Mouse (Mus musculus) left cerebral cortex, adult 18-20 months (tissue): ENCODE results near the gene Itgb6. TPM values are rescaled to one million over a fixed set of nuclear protein-coding genes. Genes with fewer than 3 reads are reported as not detected.

Experiments
- DNase-seq, 2 experiments: peaks; one replicate each; pipeline ENCODE4 v3.0.0; 2021 to 2022; ENCODE audit warnings: low spot score in 2 of 2, mixed read lengths in 1 of 2
- total RNA-seq, 2 experiments: library from RNA; stranded (reverse); gene quantifications; 2 replicates each; pipeline ENCODE4 v1.2.3; 2021

Itgb6 gene
- total RNA-seq, 2 experiments from 2014 or later, result not detected

GRCm38 (mm10) chr2:60682554-60682953 lies 39.9 kb downstream of the Itgb6 start:
- DNase-seq, result no peak

GRCm38 (mm10) chr2:60674413-60674812 lies 48.0 kb downstream of the Itgb6 start:
- no peak for DNase-seq

- no peak for DNase-seq
Measured at GRCm38 (mm10) chr2:60672973-60673954, 49.2 kb downstream of the Itgb6 start.

DNA sequence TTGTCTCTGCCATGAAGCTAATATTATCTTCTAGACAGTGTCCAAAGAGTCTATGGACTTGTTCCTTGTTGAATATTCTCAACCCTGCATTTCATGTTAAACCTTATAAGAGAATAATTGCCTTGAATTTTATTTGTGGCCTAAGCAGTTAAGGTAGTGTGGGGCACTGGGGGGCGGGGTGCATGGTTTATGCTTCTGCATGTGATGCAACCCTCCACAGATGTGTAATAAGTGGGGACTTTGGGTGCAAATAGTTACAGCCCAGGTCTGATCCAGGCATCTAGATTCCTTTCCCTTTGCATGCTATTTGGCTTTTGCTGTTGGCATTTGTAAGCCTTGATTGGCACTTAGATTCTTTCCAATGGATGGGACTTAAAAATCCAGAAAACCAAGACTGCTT lies 51.2 kb downstream of the Itgb6 start:
- DNase-seq, result no peak

DNA sequence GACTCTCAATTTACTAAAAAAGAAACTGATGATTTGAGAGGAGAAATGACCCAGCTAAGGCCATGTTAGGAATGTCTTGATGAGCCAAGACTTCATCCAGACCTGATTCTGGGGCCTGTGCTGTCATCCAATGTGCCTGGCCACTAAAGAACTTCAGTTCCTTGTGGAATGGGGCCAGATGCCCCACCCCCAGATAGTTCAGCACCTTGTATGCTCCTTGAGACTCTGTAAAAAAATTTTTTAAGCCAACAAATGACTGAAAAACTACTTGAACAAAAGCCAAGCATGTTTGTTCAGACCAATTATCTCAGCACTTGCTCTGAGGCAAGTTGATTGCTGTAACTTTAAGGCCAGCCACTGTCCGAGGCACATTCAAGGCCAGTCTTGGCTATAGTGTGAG lies 59.4 kb downstream of the Itgb6 start:
- DNase-seq, result no peak

DNA sequence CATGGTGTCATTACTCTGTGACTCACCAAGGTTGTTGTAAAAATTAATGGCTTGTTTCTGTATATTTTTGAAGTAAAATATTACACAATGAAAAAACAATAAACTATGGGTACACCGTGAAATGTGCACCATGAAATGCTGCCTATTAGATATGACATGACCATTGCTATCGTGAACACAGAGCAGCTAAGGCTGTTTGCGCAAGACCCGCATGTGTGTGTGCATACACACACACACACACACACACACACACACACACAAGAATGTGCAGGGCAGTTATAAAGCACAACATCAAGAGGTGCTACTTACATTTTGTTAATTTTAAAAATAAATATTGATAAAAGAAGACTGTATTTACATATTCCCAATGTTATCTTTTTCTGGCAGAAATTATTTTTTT lies 62.5 kb downstream of the Itgb6 start:
- no peak for DNase-seq

DNA sequence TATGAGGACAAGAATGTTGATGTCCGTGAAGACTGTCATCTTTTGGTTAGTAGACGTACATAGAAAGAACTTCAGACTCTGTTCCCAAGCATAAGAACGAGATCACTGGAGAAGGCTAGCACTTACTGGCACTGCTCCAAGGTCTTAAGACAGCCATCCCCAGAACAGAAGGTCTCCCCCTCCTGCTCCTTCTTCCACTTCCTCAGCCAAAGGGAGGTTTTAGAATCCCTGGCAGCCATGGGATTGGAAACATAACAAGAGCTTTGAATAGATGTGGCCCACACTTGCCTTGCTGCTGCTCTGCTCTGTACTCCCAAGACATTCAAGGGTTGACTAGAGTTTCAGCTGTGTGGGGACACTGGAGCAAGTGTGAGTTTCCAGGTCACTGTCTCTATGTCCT lies 63.5 kb downstream of the Itgb6 start:
- DNase-seq, result no peak

GRCm38 (mm10) chr2:60654828-60655227 lies 67.6 kb downstream of the Itgb6 start:
- DNase-seq, result no peak

DNA sequence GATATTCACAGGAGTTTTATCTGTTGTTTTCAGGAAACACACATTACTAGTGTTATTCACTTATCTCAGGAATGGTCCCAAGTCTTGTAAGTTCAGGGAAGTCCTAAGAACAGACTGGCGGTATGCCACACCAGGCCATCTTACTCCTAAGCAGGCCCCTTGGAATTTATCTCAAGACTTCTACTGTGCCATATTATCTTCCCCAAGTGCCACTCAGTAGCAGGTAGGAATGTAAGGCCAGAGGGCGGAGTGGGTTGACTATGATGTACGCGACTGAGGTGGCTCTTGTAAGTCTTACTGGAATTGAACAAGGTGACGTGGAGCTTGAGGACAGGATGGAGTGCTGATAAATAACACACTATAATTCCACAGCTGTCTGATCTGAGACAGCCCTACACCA lies 72.3 kb downstream of the Itgb6 start:
- DNase-seq, result no peak

- no peak for DNase-seq
Measured at GRCm38 (mm10) chr2:60647650-60648049, 74.8 kb downstream of the Itgb6 start.

GRCm38 (mm10) chr2:60646583-60646982 lies 75.9 kb downstream of the Itgb6 start:
- DNase-seq, result no peak

GRCm38 (mm10) chr2:60643406-60643805 lies 79.0 kb downstream of the Itgb6 start:
- DNase-seq, result no peak

GRCm38 (mm10) chr2:60642606-60643005 lies 79.8 kb downstream of the Itgb6 start:
- DNase-seq, result no peak

GRCm38 (mm10) chr2:60640342-60640672 lies 82.1 kb downstream of the Itgb6 start:
- no peak for DNase-seq

- DNase-seq, result no peak
Measured at GRCm38 (mm10) chr2:60639617-60640341, 82.7 kb downstream of the Itgb6 start.

DNA sequence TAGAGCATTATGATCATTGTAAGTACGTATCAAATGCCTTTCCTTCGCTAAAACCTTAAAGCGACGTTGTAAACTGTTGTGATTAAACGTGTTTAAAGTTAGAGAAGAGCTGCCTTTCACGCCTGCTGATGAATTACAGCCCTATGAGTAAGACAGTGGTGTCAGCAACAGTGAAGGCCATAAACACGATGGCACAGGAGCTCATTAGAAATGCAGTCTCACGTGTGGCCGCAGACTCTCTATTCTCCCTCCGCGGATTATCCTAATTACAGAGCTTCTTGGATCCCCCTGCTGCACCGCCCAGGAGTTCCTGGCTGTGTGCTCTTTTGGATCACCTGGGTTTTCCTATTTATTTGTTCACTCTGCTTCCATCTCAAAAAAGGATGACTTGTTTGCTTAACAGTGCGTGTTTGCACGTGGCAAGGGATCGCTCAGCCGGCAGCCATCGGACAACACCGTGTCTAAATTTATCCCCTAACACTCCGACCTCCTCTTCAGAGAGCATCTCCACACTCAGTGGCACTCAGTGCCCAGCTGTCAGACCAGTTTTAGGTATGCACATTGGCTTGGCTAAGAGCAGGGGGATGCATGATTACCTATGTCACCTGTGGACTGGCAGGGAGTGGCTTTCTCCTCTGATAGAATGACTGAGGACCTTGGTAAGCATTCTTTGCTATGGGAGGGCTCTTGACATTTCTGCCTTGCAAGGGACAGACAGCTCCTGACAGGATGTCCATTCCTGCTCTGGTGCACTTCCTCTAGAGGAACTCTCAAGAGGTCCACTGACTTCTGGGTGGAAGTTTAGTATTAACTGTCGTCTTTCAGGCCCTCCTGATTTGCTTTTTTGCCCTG lies 85.3 kb downstream of the Itgb6 start:
- DNase-seq, result no peak

- DNase-seq, result no peak
Measured at GRCm38 (mm10) chr2:60636481-60636880, 86.0 kb downstream of the Itgb6 start.

DNA sequence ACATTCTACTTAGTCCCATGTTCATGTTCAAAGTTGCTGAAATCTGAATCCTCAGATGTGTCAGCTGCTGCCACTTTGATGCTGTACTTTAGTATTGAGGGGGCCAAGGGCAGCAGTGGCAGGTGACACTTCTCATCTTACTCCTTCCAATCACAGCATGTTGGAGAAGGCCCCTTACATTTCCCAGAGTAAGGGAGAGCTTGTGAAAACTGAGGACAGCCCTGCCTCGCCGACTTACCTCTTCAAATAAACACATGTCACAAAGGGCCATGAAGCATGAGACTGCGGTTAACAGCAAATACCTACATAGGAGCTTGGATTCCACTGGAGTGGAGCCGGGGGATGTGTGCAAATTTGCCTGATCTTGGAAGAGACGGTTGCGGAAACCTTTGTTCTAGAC lies 86.4 kb downstream of the Itgb6 start:
- no peak for DNase-seq

- DNase-seq, result no peak
Measured at GRCm38 (mm10) chr2:60632791-60633190, 89.7 kb downstream of the Itgb6 start.

DNA sequence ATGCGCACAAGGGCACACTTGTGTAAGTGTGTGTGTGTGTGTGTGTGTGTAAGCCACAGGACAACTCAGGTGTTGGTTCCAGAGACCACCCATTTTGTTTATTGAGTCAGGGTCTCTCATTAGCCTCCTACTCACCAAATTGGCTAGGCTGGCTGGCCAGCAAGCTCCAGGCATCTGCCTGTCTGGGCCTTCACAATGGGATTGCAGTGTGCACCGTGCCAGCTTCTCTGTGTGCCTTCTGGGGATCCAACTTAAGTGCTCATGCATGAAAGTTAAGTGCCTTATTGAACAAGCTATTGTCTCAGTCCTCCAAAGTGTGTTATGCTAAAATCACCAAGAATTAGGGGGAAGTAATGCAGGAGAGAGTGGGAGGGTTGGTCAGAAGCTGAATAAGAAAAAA lies 92.1 kb downstream of the Itgb6 start:
- DNase-seq, result no peak

- no peak for DNase-seq
Measured at GRCm38 (mm10) chr2:60627952-60628351, 94.5 kb downstream of the Itgb6 start.

DNA sequence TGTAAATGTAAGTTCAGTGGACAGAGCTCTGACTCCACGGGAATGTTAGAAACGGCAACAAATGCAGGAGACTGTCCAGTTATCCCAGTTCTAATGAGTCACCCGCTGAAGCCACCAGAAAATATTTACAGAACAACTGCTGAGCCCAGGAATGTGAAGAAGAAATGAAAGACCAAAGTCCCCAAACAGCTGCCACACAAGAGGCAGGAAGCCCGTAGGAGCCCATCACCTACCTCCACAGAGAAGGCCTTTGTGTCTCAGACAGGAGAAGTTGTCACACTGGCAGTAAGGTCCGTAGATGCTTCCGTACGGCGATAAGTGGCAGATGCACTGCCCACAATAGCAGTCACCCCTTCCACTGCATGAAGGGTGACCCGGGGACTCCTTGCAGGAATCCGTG lies 94.9 kb downstream of the Itgb6 start:
- DNase-seq, result no peak
